Mouse (Mus musculus) embryonic fibroblast, embryonic 13.5 days (primary cell): Measurements from ENCODE around the gene 2700097O09Rik.

Experiments used
- CTCF ChIP-seq: IDR thresholded peaks from 2 replicates; pipeline ENCODE4 v1.5.1; 2011; ENCODE audit warnings: mild to moderate bottlenecking, control low read depth, low read length, moderate library complexity, borderline replicate concordance; ENCODE audit not compliant: insufficient read depth
- POLR2A ChIP-seq: IDR thresholded peaks from 2 replicates; pipeline ENCODE4 v1.6.1; 2011; ENCODE audit warnings: low read depth, mild to moderate bottlenecking, control low read depth, low read length, moderate library complexity

- TF ChIP-seq CTCF: no peak
- TF ChIP-seq POLR2A: no peak
These were observed 52.8 kb downstream of the 2700097O09Rik start for GRCm38 (mm10) chr12:55027088-55027487.
